Mouse (Mus musculus) cerebellum, adult 2 months (tissue): ENCODE data around the gene Ptpn4.

Experiments used
- CTCF ChIP-seq: fragments of 200-500 bp; IDR thresholded peaks from 2 replicates; pipeline ENCODE4 v1.5.1; 2011; ENCODE audit warnings: low read depth, mild to moderate bottlenecking, control low read depth, low read length, moderate library complexity, borderline replicate concordance; ENCODE audit not compliant: insufficient read depth
- POLR2A ChIP-seq: fragments of 200-500 bp; IDR thresholded peaks from 2 replicates; pipeline ENCODE4 v1.6.1; 2011; ENCODE audit warnings: low read length, control low read depth, borderline replicate concordance; ENCODE audit not compliant: insufficient read depth

DNA sequence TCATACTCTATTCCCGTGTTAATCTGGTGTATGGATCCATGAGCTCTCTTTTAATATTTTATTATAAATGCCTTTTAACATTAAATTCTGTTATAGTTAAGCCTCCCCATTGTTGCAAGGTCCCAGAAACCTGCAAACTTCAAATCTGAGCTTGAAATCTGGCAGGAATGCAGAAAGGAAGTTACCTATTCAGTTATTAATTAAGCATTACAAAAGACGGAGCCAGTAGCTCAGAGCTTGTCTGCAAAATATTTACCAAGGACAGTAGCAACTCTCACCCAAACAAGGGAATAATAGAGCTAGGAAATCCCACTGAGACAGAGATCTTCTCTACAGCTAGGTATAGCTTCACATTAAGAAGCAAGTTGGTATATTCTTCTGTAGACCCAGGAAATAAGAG is 106.2 kb downstream of the Ptpn4 start:
- TF ChIP-seq POLR2A, result no peak
- no peak for TF ChIP-seq CTCF
